Mouse (Mus musculus): Measurements from ENCODE around the gene Tyrobp. TPM values are rescaled to one million over a fixed set of nuclear protein-coding genes. Genes with fewer than 3 reads are reported as not detected.

The Tyrobp gene
- polyA plus RNA-seq (2015; fragmentation: Nextera tagmentation; extraction: Ambion mirVana), result 27.8 and 28.7 TPM in 2 replicates

DNA sequence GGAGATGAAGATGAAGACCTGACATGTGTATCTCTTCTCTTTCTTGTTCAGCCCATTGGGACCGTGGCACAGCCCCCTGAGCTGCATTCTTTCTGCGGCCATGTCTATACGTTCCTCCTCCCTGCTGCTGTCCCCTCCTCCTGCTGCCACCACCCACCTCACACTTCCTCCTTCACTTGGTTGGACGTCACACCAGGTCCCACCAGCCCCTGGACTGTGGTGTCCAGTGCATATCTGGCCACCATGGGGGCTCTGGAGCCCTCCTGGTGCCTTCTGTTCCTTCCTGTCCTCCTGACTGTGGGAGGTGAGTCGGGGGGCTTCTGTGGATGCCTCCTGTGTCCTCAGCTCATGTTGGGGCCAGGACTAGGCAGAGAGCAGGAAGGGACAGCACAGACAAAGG lies at the start of gene Tyrobp:
Tyrobp (plus strand) TSS at position 165 of the 400 bp plus-strand sequence.
- no peak for ATAC-seq (ENCODE audit: extremely low read depth, insufficient number of reproducible peaks, low FRiP score, low TSS enrichment)

DNA sequence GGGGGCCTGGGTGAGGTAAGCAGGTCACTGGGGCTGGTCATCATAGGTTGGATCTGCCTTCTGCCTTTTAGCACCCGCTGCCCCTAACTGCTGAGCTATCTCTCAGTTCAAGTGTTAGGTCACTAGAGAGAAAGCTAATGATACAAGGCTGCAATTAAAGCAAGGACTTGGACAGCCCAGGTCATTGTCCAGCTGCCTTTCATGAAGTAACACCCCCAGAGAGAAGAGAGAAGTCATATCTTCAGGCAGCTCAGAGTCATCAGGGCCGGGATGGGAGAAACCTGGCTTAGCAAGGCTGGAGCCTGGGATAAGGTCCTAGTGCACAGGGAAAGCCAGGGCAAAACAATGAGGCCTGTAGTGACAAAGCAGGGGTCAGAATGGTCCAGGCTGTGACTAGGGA lies 46.1 kb upstream of the Tyrobp start:
- WGBS, result 66% methylated on average over 2 of the region's 2 CpGs
- Histone ChIP-seq H3K9ac (no peak overlapping the region), H3K27ac (replicated peaks) (no peak overlapping the region), H3K4me1 (peaks cover 8% of the 10 kb centered on the region), H3K4me2 (no peak overlapping the region), H3K9me3 (no peaks in the 10 kb centered on the region), H3K36me3 (no peaks in the 10 kb centered on the region), H3K27me3 (replicated peaks) (peaks cover 59% of the 10 kb centered on the region), H3K4me3 (no peak overlapping the region)
- ATAC-seq (ENCODE audit: extremely low read depth, insufficient number of reproducible peaks, low FRiP score, low TSS enrichment), result no peak

More for the DNA sequence above, at the start of gene Tyrobp:
- peaks cover 8% of the 10 kb centered on the region; the same call in 1 of the 2 replicates for H3K27me3 ChIP-seq (replicated peaks)
- no peaks in the 10 kb centered on the region for H3K36me3 ChIP-seq
- H3K4me1 ChIP-seq, result no peaks in the 10 kb centered on the region
- H3K9ac ChIP-seq, result no peak within 1 kb of the TSS
- H3K4me3 ChIP-seq, result no peak within 1 kb of the TSS
- H3K4me2 ChIP-seq, result no peak within 1 kb of the TSS
- 47% methylated on average over 5 of the region's 5 CpGs for WGBS
- no peak within 1 kb of the TSS for H3K27ac ChIP-seq (replicated peaks)
- H3K9me3 ChIP-seq, result no peaks in the 10 kb centered on the region

DNA sequence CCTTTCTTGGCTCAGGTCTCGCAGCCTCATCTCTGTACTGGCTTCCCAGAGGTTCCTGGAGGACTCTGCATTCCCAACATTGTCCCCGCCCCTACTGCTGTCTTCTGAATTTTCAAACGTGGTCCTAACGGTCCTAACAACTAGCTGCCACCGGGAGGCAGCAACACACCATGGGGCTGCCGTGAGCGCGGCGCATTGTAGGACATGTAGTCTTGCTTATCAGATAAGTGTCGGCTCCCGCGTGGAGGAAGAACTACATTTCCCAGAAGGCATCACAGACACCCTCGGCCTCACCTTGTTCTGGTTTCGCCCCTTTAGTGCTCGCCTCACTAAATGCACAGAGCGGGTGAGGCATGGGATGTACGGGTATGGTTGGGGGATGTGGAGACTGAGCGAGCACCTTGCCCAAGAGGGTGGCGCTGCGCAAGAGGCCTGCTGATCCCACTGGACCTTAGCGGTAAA lies 40.0 kb upstream of the Tyrobp start:
- ATAC-seq (ENCODE audit: extremely low read depth, insufficient number of reproducible peaks, low FRiP score, low TSS enrichment), result peak; percentile 91
- WGBS, result under 1% methylated on average over 21 of the region's 21 CpGs
- no peaks in the 10 kb centered on the region for H3K36me3 ChIP-seq
- peak overlapping the region; percentile 78 for H3K9ac ChIP-seq
- H3K4me3 ChIP-seq, result peak overlapping the region; percentile 54
- H3K27me3 ChIP-seq (replicated peaks), result peaks cover 14% of the 10 kb centered on the region
- H3K9me3 ChIP-seq, result no peaks in the 10 kb centered on the region
- H3K4me1 ChIP-seq, result peaks cover 4% of the 10 kb centered on the region; the same call in 1 of the 2 replicates
- no peak overlapping the region for H3K27ac ChIP-seq (replicated peaks)
- peak overlapping the region; percentile 75 for H3K4me2 ChIP-seq

DNA sequence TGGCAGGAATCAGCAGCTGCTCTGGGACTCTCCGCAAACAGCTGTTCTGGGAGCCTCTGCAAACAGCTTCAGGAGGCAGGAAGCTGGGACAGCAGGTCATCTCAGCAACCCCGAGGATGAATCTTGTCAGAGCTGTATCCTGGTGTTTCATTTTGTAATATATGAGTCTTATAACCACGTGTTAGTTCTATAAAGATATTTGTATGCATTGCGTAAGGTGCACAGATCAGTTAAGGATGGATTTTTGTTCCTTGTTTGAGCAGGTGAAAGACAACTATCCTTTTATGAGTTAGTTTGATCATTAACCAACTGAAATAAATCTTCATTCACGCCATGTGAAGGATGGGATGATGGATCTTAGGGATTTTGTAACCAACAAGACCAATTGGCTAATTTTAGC lies 33.5 kb upstream of the Tyrobp start:
- no peak for ATAC-seq (ENCODE audit: extremely low read depth, insufficient number of reproducible peaks, low FRiP score, low TSS enrichment)
- 49% methylated on average over 5 of the region's 5 CpGs for WGBS
- no peak overlapping the region for H3K4me2 ChIP-seq
- H3K4me1 ChIP-seq, result no peaks in the 10 kb centered on the region
- H3K9ac ChIP-seq, result no peak overlapping the region
- H3K9me3 ChIP-seq, result no peaks in the 10 kb centered on the region
- H3K27me3 ChIP-seq (replicated peaks), result peaks cover 14% of the 10 kb centered on the region
- H3K36me3 ChIP-seq, result no peaks in the 10 kb centered on the region
- H3K4me3 ChIP-seq, result no peak overlapping the region
- no peak overlapping the region for H3K27ac ChIP-seq (replicated peaks)

DNA sequence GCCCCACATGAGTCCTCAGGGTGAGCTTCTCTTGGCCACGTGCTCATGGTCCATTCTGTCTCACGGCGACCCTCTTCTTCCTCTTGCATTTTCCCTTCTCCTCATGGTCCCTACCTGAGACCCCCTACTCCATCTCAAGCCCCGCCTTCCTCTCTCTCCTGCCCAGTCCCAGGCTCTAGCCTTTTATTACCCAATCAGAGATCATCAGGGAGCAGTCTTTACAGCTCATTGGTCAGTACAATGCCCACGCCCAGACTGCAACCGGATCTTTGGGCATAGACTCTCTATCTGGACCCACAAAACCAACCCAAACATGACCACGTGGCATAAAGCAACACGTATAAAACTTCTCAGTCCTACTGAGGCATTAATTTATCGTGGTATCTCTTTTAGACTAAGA lies 29.5 kb upstream of the Tyrobp start:
- 82% methylated on average over 9 of the region's 9 CpGs for WGBS
- Histone ChIP-seq H3K4me2 (no peak overlapping the region), H3K4me1 (no peaks in the 10 kb centered on the region), H3K27ac (replicated peaks) (no peak overlapping the region), H3K4me3 (no peak overlapping the region), H3K27me3 (replicated peaks) (0 out of 2 replicates have a peak, but pooled peaks cover 11% of the 10 kb centered on the region), H3K9me3 (no peaks in the 10 kb centered on the region), H3K36me3 (no peaks in the 10 kb centered on the region), H3K9ac (no peak overlapping the region)
- no peak for ATAC-seq (ENCODE audit: extremely low read depth, insufficient number of reproducible peaks, low FRiP score, low TSS enrichment)

DNA sequence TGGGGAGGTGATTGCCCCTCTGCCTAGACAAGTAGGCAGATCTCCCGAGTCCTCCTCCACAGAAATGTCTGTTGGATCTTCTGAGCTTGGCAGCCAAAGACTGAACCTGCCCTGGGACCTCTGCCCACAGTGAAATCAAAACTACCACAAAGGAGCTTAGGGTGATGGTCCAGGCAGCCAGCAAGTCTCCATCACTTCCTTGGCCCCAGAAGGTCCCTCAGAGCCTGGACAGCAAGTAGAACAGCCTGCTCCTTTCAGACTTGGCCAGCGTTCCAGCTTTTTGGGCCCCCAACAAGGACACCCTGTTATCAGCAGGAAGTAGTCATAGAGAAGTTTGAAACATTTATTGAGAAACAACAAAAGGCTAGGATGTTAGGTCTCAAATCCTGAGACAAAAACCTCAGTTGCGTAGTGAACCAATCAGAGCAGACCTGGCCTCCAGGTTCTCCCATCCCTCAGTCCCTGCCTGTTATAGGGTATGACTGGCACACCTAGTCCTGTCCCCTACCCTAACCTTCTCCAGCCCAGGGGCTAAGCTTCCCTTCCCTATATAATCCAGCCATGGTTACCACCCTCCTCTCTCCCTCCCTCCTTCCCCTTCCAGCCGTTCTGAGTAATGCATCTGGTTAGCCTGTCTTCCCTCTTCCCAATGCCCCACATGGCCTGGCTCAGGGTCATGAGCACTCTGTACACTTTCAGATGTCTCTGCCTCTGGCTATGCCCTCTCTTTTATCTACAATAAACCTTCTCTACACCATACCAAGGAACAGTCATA lies 20.6 kb upstream of the Tyrobp start:
- 59% methylated on average over 4 of the region's 4 CpGs for WGBS
- no peak for ATAC-seq (ENCODE audit: extremely low read depth, insufficient number of reproducible peaks, low FRiP score, low TSS enrichment)
- Histone ChIP-seq H3K27ac (replicated peaks) (no peak overlapping the region), H3K4me1 (no peaks in the 10 kb centered on the region; the same call in 1 of the 2 replicates), H3K4me3 (no peak overlapping the region), H3K9ac (no peak overlapping the region), H3K27me3 (replicated peaks) (no peaks in the 10 kb centered on the region), H3K9me3 (no peaks in the 10 kb centered on the region), H3K4me2 (no peak overlapping the region), H3K36me3 (no peaks in the 10 kb centered on the region)

DNA sequence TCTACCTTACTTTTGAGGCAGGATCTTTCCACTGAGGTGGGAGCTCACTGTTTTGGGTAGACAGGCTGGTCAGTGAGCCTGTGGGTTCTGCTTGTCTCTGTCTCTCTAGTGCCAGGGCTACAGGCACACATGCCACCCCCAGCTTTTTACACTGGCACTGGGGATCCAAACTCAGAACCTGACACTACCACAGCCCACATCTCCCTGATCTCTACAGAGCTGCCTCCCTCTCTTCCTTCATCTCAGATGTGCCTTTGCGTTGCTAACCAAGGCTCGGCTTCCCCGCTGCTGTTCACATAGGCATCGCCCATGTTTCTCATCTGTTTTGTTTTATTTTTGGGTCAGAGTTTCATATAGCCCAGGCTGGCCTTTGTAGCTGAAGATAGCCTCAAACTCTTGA lies 19.9 kb upstream of the Tyrobp start:
- Histone ChIP-seq H3K4me2 (no peak overlapping the region), H3K9ac (no peak overlapping the region), H3K4me3 (no peak overlapping the region), H3K9me3 (no peaks in the 10 kb centered on the region), H3K36me3 (no peaks in the 10 kb centered on the region), H3K4me1 (no peaks in the 10 kb centered on the region; the same call in 1 of the 2 replicates), H3K27ac (replicated peaks) (peak overlapping the region; percentile 63), H3K27me3 (replicated peaks) (no peaks in the 10 kb centered on the region)
- 80% methylated on average over 4 of the region's 4 CpGs for WGBS
- ATAC-seq (ENCODE audit: extremely low read depth, insufficient number of reproducible peaks, low FRiP score, low TSS enrichment), result no peak

DNA sequence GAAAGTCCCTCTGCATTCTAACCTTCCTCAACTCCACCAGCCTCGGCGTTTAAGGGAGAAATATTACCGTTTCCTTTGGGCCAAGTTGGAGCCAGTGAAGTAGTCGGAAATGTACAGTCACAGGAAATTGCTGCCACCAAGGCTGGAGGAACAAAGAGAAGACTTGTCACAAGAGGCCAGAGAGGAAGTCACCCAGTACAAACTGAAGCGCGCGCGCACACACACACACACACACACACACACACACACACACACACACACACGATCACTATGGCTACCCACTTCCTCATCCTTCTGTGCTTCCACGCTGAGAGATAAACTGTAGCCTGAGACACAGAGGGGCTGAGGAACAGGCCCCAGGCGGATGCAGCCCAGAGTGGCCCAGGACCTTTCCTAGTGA lies 19.2 kb upstream of the Tyrobp start:
- Histone ChIP-seq H3K4me1 (no peaks in the 10 kb centered on the region; the same call in 1 of the 2 replicates), H3K9ac (no peak overlapping the region), H3K4me3 (no peak overlapping the region), H3K36me3 (no peaks in the 10 kb centered on the region), H3K4me2 (no peak overlapping the region), H3K27me3 (replicated peaks) (no peaks in the 10 kb centered on the region), H3K9me3 (no peaks in the 10 kb centered on the region), H3K27ac (replicated peaks) (peak overlapping the region; percentile 63)
- 33% methylated on average over 7 of the region's 11 CpGs for WGBS
- peak; percentile 19; the same call in 1 of the 2 replicates for ATAC-seq (ENCODE audit: extremely low read depth, insufficient number of reproducible peaks, low FRiP score, low TSS enrichment)

DNA sequence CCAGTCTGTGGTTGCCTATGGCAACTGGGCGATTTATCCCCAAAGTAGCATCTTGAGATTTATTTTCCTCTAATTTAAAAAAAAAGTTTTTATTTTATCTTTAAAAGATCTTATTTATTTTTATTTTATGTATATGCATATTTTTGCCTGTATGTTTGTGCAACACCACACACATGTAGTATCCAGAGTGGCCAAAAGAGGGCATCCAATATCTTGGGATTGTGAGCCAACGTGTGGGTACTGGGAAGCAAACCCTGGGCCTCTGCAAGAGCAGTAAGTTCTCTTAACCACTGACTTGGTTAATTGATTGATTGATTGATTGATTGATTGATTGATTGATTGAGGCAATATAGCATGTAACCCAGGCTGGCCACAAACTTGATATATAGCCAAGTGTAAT lies 18.7 kb upstream of the Tyrobp start:
- peak overlapping the region; percentile 63; the same call in 1 of the 2 replicates for H3K27ac ChIP-seq (replicated peaks)
- no peak overlapping the region for H3K4me2 ChIP-seq
- H3K9ac ChIP-seq, result no peak overlapping the region
- WGBS, result 41% methylated on average over 2 of the region's 2 CpGs
- H3K4me1 ChIP-seq, result no peaks in the 10 kb centered on the region; the same call in 1 of the 2 replicates
- H3K27me3 ChIP-seq (replicated peaks), result no peaks in the 10 kb centered on the region
- H3K36me3 ChIP-seq, result no peaks in the 10 kb centered on the region
- H3K4me3 ChIP-seq, result no peak overlapping the region
- no peak for ATAC-seq (ENCODE audit: extremely low read depth, insufficient number of reproducible peaks, low FRiP score, low TSS enrichment)
- no peaks in the 10 kb centered on the region for H3K9me3 ChIP-seq

DNA sequence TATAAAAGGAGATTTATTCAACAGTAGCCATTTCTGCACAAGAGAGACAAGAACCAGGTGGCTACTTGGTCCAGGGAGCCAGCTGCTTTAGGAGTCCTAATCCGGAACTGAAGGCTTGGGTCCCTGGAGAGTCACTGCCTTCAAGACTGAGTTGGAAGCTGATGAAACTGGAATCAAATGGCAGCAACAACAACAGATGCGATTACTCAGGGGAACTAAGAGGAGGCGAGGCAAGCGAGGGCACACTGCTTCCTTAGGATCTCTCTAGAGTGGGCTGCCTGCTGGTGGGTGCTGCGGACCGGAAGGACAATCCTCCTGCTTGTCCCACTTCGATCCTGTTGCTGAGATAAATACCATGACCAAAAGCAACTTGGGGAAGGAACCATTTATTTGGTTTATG lies 13.9 kb upstream of the Tyrobp start:
- WGBS, result 51% methylated on average over 7 of the region's 7 CpGs
- no peaks in the 10 kb centered on the region for H3K4me1 ChIP-seq
- no peak overlapping the region for H3K4me2 ChIP-seq
- H3K9ac ChIP-seq, result no peak overlapping the region
- no peak for ATAC-seq (ENCODE audit: extremely low read depth, insufficient number of reproducible peaks, low FRiP score, low TSS enrichment)
- H3K4me3 ChIP-seq, result no peak overlapping the region
- H3K27ac ChIP-seq (replicated peaks), result no peak overlapping the region
- no peaks in the 10 kb centered on the region; the same call in 1 of the 2 replicates for H3K27me3 ChIP-seq (replicated peaks)
- no peaks in the 10 kb centered on the region for H3K9me3 ChIP-seq
- H3K36me3 ChIP-seq, result no peaks in the 10 kb centered on the region

DNA sequence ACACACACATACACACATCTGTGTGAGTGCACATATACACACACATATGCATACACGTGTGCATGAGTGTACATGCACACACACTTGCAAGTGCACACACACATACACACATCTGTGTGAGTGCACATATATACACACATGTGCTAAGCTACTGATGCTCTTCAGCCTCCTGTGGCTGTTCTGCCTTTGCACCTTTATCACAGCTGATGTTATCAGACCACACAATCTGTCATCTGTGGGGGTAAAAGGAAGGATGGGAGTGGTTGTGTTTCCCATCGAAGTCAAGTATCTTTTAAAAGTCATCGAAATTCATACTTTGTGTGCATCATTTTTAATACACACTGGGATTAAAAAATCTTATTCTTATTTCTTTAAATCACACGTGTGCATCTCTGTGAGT lies 11.2 kb upstream of the Tyrobp start:
- ATAC-seq (ENCODE audit: extremely low read depth, insufficient number of reproducible peaks, low FRiP score, low TSS enrichment), result no peak
- Histone ChIP-seq H3K9ac (no peak overlapping the region), H3K27me3 (replicated peaks) (no peaks in the 10 kb centered on the region; the same call in 1 of the 2 replicates), H3K4me2 (no peak overlapping the region), H3K27ac (replicated peaks) (no peak overlapping the region), H3K9me3 (no peaks in the 10 kb centered on the region), H3K4me1 (no peaks in the 10 kb centered on the region), H3K4me3 (no peak overlapping the region), H3K36me3 (no peaks in the 10 kb centered on the region)
- WGBS, result 53% methylated on average over 4 of the region's 4 CpGs

DNA sequence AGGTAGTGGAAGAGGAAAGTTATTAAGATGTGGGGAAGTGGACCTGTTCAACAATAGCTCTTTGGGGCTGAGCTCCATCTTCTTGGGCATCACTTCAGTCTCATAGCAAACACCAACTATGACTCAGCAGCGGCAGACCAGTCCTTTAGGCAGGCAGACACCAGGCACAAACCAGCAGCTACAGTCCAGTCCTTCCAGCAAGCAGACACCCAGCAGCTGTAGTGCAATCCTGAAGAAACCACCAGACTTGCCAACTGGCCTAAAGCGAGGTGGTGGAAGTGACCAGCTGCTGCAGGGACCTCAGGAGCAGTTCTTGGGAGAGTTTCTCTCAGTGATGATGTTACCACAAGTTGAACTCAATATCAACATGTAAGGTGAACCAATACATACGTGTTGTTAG lies 4.9 kb upstream of the Tyrobp start:
- Histone ChIP-seq H3K9ac (no peak overlapping the region), H3K4me1 (no peaks in the 10 kb centered on the region), H3K9me3 (no peaks in the 10 kb centered on the region), H3K27ac (replicated peaks) (no peak overlapping the region), H3K36me3 (no peaks in the 10 kb centered on the region), H3K27me3 (replicated peaks) (peaks cover 8% of the 10 kb centered on the region; the same call in 1 of the 2 replicates), H3K4me3 (no peak overlapping the region), H3K4me2 (no peak overlapping the region)
- ATAC-seq (ENCODE audit: extremely low read depth, insufficient number of reproducible peaks, low FRiP score, low TSS enrichment), result no peak
- WGBS, result 76% methylated on average over 3 of the region's 3 CpGs

Data from heart, embryonic 13.5 days (tissue).